Mouse (Mus musculus) thymus, adult 2 months (tissue): ENCODE data around the gene Cops4. TPM values are rescaled to one million over a fixed set of nuclear protein-coding genes. Genes with fewer than 3 reads are reported as not detected.
A peak's percentile ranks its signal among the peaks of the same experiment; 100 is the strongest.

Source experiments
- DNase-seq: peaks from one replicate; pipeline ENCODE4 v3.0.0; 2021
- H3K27ac ChIP-seq: fragments of 200-500 bp; 2 replicates; pipeline ENCODE4 v1.5.1; 2012; ENCODE audit warnings: low read length, control low read depth; ENCODE audit not compliant: control insufficient read depth, insufficient read depth
- H3K27me3 ChIP-seq: fragments of 200-500 bp; 2 replicates; pipeline ENCODE4 v1.6.1; 2012; ENCODE audit warnings: mild to moderate bottlenecking, low read length, moderate library complexity, mixed read lengths; ENCODE audit not compliant: control insufficient read depth, insufficient read depth
- H3K36me3 ChIP-seq: fragments of 200-500 bp; 2 replicates; pipeline ENCODE4 v1.6.1; 2012; ENCODE audit warnings: mild to moderate bottlenecking, low read length, moderate library complexity; ENCODE audit not compliant: control insufficient read depth, insufficient read depth
- H3K4me1 ChIP-seq: fragments of 200-500 bp; replicated peaks from 2 replicates; pipeline ENCODE4 v1.6.1; 2012; ENCODE audit warnings: low read length; ENCODE audit not compliant: control insufficient read depth, insufficient read depth
- H3K4me3 ChIP-seq: fragments of 200-500 bp; 2 replicates; pipeline ENCODE4 v1.5.1; 2012; ENCODE audit warnings: mild to moderate bottlenecking, low read length, control low read depth, moderate library complexity; ENCODE audit not compliant: control insufficient read depth, insufficient read depth
- CTCF ChIP-seq: fragments of 200-500 bp; IDR thresholded peaks from 2 replicates; pipeline ENCODE4 v1.5.1; 2012; ENCODE audit warnings: mild to moderate bottlenecking, control low read depth, low read length, moderate library complexity, borderline replicate concordance; ENCODE audit not compliant: control insufficient read depth, poor library complexity, insufficient read depth; ENCODE audit errors: extremely low read depth
- POLR2A ChIP-seq: fragments of 200-500 bp; IDR thresholded peaks from 2 replicates; pipeline ENCODE4 v1.6.1; 2012; ENCODE audit warnings: mild to moderate bottlenecking, low read length, control low read depth, moderate library complexity; ENCODE audit not compliant: control insufficient read depth, poor library complexity, insufficient read depth; ENCODE audit errors: extremely low read depth
- WGBS: fragments of 180-500 bp; shearing (Covaris S2); methylation state at CpG from one replicate; pipeline ENCODE4 v1.1.7; 2018; 5-methylcytosine and 5-hydroxymethylcytosine counted together
- polyA plus RNA-seq: library from polyadenylated mRNA; depleted of rRNA; stranded (reverse); fragments of >200 nt; gene quantifications from 2 replicates; pipeline ENCODE4 v1.2.3, GENCODE M21; 2012

Cops4 gene
- polyA plus RNA-seq, 1 experiment: 24.8 TPM

DNA sequence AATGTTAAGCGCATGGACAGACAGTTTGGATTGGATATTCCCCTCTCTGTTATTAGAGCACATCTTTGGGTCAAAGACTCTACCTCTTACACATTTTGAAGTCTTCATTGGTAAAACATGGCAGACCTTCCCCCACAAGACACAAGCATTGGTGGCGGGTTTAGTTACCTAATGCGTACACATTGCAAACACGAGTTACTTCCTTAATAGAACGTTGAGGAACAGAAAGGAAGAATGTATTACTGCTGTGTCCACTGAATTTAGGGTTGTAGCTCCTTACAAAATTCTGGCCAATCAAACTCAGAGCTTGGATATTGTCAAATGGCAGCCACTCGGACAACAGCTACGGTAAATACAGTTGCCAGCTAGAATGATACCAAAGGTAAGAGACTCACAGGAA is 41.2 kb downstream of the Cops4 start:
- H3K4me1 ChIP-seq: no peaks in the 10 kb centered on the region
- DNase-seq: no peak
- H3K27ac ChIP-seq: no peak overlapping the region
- no peak overlapping the region for H3K4me3 ChIP-seq
- H3K27me3 ChIP-seq: no peaks in the 10 kb centered on the region
- 90% methylated on average over 7 of the region's 7 CpGs for WGBS
- H3K36me3 ChIP-seq: no peaks in the 10 kb centered on the region
- no peak for TF ChIP-seq CTCF
- TF ChIP-seq POLR2A: no peak

- Histone ChIP-seq H3K36me3 (no peaks in the 10 kb centered on the region), H3K4me3 (no peak overlapping the region), H3K27me3 (no peaks in the 10 kb centered on the region), H3K4me1 (no peaks in the 10 kb centered on the region), H3K27ac (no peak overlapping the region)
- DNase-seq: no peak
- TF ChIP-seq CTCF: no peak
- TF ChIP-seq POLR2A: no peak
- 76% methylated on average over 9 of the region's 9 CpGs for WGBS
Measured at GRCm38 (mm10) chr5:100562702-100563101, 44.6 kb downstream of the Cops4 start.

DNA sequence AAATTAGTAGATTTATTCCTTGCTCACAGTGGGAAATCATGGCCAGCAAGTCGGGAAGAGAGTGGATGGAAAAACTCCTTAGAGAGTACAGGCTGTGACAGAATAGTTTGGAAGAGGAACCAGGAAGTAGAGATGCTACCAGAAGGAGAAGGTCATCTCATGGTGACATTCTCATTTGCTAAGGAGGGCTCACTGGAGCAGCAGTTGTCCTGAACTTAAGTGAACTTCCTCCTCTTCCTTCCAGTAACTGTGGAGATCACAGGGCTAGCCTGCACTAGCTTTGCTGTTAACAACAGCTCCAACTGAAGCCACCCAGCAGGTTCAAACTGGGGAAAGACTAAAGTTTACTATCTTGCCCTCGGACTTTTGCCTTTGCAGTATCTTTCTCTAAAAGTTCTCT is 48.7 kb downstream of the Cops4 start:
- TF ChIP-seq CTCF: no peak
- TF ChIP-seq POLR2A: no peak
- Histone ChIP-seq H3K36me3 (no peaks in the 10 kb centered on the region), H3K4me3 (no peak overlapping the region), H3K27ac (no peak overlapping the region), H3K27me3 (no peaks in the 10 kb centered on the region), H3K4me1 (peaks cover 15% of the 10 kb centered on the region)
- DNase-seq: no peak
- WGBS: 64% methylated on average over 2 of the region's 2 CpGs

GRCm38 (mm10) chr5:100567258-100568032 is 49.3 kb downstream of the Cops4 start:
- Histone ChIP-seq H3K36me3 (no peaks in the 10 kb centered on the region), H3K4me1 (peaks cover 18% of the 10 kb centered on the region), H3K27ac (no peak overlapping the region), H3K27me3 (no peaks in the 10 kb centered on the region), H3K4me3 (no peak overlapping the region)
- TF ChIP-seq POLR2A: no peak
- no peak for TF ChIP-seq CTCF
- WGBS: 59% methylated on average over 13 of the region's 13 CpGs
- no peak for DNase-seq

- H3K36me3 ChIP-seq: no peaks in the 10 kb centered on the region
Measured at GRCm38 (mm10) chr5:100568177-100568576, 50.1 kb downstream of the Cops4 start.

DNA sequence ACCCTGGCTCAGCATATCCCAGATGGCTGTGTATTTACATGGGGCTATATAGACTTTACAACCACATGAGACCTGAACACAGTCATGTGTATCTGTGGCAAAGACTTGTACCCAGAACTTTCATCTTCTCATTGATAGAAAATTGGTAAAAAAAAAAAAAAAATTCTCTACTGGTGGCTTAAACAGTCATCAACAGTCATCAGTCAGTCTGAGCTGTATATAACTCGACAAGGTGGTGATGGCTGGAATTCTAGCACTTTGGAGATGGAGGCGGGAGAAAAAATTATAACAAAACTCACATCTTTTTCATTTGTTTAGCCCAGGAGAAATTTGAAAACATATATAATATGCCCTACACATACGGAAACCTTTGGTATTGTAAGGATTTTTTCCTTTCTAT is 50.7 kb downstream of the Cops4 start:
- Histone ChIP-seq H3K4me3 (no peak overlapping the region), H3K27ac (no peak overlapping the region), H3K27me3 (no peaks in the 10 kb centered on the region), H3K4me1 (peaks cover 25% of the 10 kb centered on the region), H3K36me3 (no peaks in the 10 kb centered on the region)
- 32% methylated on average over 3 of the region's 3 CpGs for whole genome bisulfite sequencing
- DNase-seq: no peak
- TF ChIP-seq POLR2A: no peak
- no peak for TF ChIP-seq CTCF

More at GRCm38 (mm10) chr5:100568177-100568576, 50.1 kb downstream of the Cops4 start:
- no peak for DNase-seq
- no peak for TF ChIP-seq POLR2A
- no peak for TF ChIP-seq CTCF
- no peaks in the 10 kb centered on the region for H3K27me3 ChIP-seq
- no peak overlapping the region for H3K27ac ChIP-seq
- no peak overlapping the region for H3K4me3 ChIP-seq
- H3K4me1 ChIP-seq: peaks cover 22% of the 10 kb centered on the region
- WGBS: 30% methylated on average over 8 of the region's 8 CpGs

GRCm38 (mm10) chr5:100569250-100569934 is 51.3 kb downstream of the Cops4 start:
- no peak overlapping the region for H3K27ac ChIP-seq
- no peaks in the 10 kb centered on the region for H3K27me3 ChIP-seq
- peak; percentile 43 for DNase-seq
- H3K4me1 ChIP-seq: peaks cover 25% of the 10 kb centered on the region
- peak overlapping the region; percentile 30 for H3K4me3 ChIP-seq
- no peaks in the 10 kb centered on the region for H3K36me3 ChIP-seq
- 8% methylated on average over 18 of the region's 18 CpGs for WGBS
- no peak for TF ChIP-seq CTCF
- 0 out of 2 replicates have a peak, but pooled peaks have one; percentile 11 for TF ChIP-seq POLR2A
